Mouse (Mus musculus) spleen, adult 2 months (tissue): Measurements from ENCODE around the gene Ms4a10.

Experiments
- CTCF ChIP-seq: fragments of 200-500 bp; IDR thresholded peaks from 2 replicates; pipeline ENCODE4 v1.5.1; 2011; ENCODE audit warnings: mild to moderate bottlenecking, inconsistent platforms; ENCODE audit not compliant: insufficient read depth, insufficient read length, insufficient replicate concordance; ENCODE audit errors: extremely low read depth
- POLR2A ChIP-seq: fragments of 200-500 bp; IDR thresholded peaks from 2 replicates; pipeline ENCODE4 v1.6.1; 2011; ENCODE audit warnings: low read depth, low read length, inconsistent platforms

DNA sequence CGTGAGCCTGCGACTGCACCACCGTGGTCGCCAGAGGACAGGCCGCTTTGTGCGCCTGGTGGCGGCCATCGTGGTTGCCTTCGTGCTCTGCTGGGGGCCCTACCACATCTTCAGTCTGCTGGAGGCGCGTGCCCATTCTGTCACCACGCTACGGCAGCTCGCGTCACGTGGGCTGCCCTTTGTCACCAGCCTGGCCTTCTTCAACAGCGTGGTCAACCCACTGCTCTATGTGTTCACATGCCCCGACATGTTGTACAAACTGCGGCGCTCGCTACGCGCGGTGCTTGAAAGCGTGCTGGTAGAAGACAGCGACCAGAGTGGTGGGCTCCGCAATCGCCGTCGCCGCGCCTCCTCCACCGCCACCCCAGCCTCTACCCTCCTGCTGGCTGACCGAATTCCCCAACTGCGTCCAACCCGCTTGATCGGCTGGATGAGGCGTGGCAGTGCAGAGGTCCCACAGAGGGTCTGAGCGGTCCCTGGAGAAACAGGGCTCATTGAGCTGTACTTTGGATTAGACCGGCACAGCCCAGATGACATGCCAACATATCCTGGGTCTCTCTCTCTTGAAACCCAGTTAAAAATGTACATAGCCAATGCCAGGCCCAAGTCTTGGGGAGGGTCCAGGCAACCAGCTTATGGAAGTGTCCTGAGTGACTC lies 33.5 kb downstream of the Ms4a10 start:
- TF ChIP-seq CTCF (no peak), POLR2A (no peak)
